Mouse (Mus musculus): Measurements from ENCODE around the gene Elf2.

- TF ChIP-seq CTCF (conservative IDR thresholded peaks at IDR 0.05; ENCODE audit: low read length) (no peak), POU5F1 (IDR thresholded peaks at IDR 0.05; ENCODE audit: borderline replicate concordance, low read length) (no peak)
Measured at GRCm38 (mm10) chr3:51277201-51278150, 63.0 kb downstream of the Elf2 start.

All from E14TG2a.4 (cell line).